Mouse (Mus musculus): Measurements from ENCODE around the gene Tmem28. TPM values are rescaled to one million over a fixed set of nuclear protein-coding genes. Genes with fewer than 3 reads are reported as not detected.

The Tmem28 gene
- polyA plus RNA-seq, 1 experiment from 2014 or later = 2.1 TPM

DNA sequence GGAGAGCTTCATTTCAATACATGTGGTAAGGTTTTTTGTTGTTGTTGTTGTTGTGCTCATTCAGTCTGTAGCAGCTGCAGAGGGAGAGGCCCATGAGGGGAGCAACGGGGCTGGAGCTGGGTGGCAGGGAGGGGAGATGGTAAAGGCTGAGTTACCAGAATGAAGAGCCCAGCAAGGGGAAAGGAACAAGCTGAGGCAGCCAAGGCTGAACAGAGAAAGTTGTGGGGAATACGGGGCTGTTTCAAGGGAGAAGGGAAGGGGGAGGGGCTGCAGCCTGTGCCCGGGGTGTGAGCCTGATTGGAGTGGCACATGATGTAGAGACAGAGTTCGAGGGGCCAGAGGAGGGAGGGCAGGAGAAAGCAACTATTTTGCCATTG lies 53.1 kb downstream of the Tmem28 start:
- Histone ChIP-seq H3K4me3 (no peak overlapping the region), H3K36me3 (replicated peaks) (no peaks in the 10 kb centered on the region), H3K27ac (no peak overlapping the region), H3K9me3 (no peaks in the 10 kb centered on the region), H3K27me3 (replicated peaks) (peaks cover 7% of the 10 kb centered on the region; the same call in 1 of the 2 replicates), H3K4me2 (no peak overlapping the region), H3K9ac (no peak overlapping the region), H3K4me1 (no peaks in the 10 kb centered on the region)
- no peak for ATAC-seq (replicated peaks)
- 38% methylated on average over 4 of the region's 4 CpGs for WGBS

GRCm38 (mm10) chrX:99876781-99877180 lies 56.0 kb downstream of the Tmem28 start:
- H3K27me3 ChIP-seq (replicated peaks) = peaks cover 7% of the 10 kb centered on the region; the same call in 1 of the 2 replicates
- WGBS = 81% methylated on average over 4 of the region's 4 CpGs
- no peaks in the 10 kb centered on the region for H3K9me3 ChIP-seq
- no peak for ATAC-seq (replicated peaks)
- H3K27ac ChIP-seq = no peak overlapping the region
- no peaks in the 10 kb centered on the region for H3K4me1 ChIP-seq
- no peak overlapping the region for H3K4me3 ChIP-seq
- H3K4me2 ChIP-seq = no peak overlapping the region
- no peak overlapping the region for H3K9ac ChIP-seq
- H3K36me3 ChIP-seq (replicated peaks) = no peaks in the 10 kb centered on the region

DNA sequence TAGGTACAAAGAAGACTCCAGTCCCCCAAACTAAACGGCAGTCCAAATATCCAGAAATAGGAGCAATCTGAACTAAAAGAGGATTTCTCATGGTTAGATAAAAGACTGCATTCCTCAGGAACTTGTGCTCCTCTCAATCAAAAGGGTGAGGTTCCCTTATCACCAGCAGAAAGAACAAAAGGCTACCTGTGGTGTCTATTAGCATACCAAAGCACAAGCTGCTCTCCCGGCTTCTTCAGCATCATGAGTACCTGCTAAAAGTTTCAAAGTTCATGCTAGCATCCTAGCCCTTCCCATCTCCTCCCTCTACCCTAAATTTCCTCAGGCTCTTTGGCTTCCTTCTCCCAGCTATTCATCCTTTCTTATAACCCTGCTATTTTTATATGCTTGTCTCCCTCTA lies 62.6 kb downstream of the Tmem28 start:
- H3K9ac ChIP-seq = no peak overlapping the region
- no peaks in the 10 kb centered on the region for H3K4me1 ChIP-seq
- no peak overlapping the region for H3K27ac ChIP-seq
- no peaks in the 10 kb centered on the region for H3K36me3 ChIP-seq (replicated peaks)
- H3K4me2 ChIP-seq = no peak overlapping the region
- no peaks in the 10 kb centered on the region for H3K9me3 ChIP-seq
- no peak for ATAC-seq (replicated peaks)
- WGBS = 38% methylated on average over 2 of the region's 2 CpGs
- 0 out of 2 replicates have a peak, but pooled peaks cover 2% of the 10 kb centered on the region for H3K27me3 ChIP-seq (replicated peaks)
- H3K4me3 ChIP-seq = no peak overlapping the region

Other genes starting within 250 kb of the Tmem28 start
- gene Eda, start 154.6 kb downstream of the Tmem28 start, polyA plus RNA-seq (2015; fragmentation: Nextera tagmentation; extraction: Ambion mirVana) = 1.8 and 1.9 TPM in 2 replicates